Mouse (Mus musculus): ENCODE measurements around the gene Gm5136.

Gene Gm5136

GRCm38 (mm10) chr10:108699946-108700345 lies at the start of gene Gm5136:
Gm5136 (minus strand) TSS chr10:108700160.
- in situ Hi-C loops (cut with MboI): no loop called here

DNA sequence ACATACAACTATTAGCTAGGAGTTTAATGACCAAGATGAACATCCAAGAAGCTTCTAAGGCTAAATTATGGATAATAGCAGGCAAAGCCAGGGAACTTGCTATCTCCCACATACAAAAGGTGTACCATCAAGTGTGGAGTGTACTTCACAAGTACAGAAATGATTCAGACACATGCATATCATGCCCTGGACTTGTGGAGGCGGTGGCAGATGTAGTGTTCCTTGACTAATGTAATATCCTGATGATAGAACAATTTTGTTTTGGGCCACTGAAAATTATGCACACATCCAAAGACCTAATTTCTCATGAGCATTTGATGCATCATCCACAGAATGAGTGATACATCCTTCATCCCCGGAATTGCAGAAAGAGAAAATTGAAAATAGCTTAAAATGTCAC lies 43.8 kb upstream of the Gm5136 start:
- in situ Hi-C loops (cut with MboI): no loop called here

DNA sequence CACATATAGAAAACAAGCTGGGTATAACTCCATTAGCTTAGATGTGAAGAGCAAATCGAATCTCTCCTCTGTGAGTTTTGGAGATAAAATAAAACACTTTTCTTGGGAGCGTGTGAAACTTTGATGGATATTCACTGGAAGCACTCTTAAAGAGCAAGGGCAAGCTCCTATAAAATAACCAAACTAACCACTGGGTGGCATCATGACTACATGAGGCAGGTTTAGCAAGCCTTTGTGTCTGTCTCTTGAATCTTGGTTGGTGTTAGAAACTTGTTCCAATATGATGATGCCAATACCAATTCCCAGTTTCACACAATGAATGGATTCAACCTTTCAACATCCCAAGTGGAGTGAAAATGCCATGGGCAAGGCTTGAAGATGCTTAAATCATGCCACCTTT lies 34.0 kb upstream of the Gm5136 start:
- in situ Hi-C loops (cut with MboI): no loop called here

DNA sequence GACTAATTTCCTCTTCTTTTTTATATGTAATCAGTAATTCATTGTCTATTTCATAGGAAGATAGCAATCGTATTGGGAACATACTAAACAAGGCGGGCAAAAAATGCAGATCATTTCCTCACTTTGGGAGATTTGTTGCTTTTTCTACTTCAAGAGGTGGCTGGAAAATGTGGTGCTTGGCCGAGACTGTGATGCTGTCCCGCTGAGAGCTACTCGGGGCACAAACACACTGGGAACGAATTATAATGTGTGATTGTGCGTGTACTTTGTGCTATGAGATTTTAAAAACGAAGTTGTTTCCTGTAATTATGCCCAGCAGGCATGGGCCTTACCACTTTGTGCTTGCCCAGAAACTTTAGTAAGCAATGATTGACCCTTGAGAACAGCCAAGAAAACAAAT lies 29.0 kb upstream of the Gm5136 start:
- in situ Hi-C loops (cut with MboI): no loop called here

DNA sequence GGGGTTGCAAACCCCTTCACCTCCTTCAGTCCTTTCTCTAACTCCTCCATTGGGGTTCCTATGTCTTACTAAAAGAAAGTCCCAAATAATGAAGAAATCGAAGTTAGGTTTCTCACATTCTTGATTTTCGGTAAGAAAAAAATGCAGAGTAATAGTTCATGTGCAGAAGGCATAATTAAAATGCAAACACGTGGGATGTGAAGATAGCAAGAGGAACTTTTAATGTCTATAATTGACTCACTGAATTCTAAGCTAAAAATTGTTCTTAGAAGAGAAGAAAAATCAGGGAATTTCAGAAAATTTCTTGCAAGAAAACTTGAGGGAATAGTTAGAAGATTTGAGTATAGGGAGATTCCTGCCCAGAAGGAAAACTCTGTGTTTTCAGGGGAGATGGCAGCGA lies 26.4 kb upstream of the Gm5136 start:
- in situ Hi-C loops (cut with MboI): no loop called here

GRCm38 (mm10) chr10:108724878-108725277 lies 24.9 kb upstream of the Gm5136 start:
- in situ Hi-C loops (cut with MboI): no loop called here

DNA sequence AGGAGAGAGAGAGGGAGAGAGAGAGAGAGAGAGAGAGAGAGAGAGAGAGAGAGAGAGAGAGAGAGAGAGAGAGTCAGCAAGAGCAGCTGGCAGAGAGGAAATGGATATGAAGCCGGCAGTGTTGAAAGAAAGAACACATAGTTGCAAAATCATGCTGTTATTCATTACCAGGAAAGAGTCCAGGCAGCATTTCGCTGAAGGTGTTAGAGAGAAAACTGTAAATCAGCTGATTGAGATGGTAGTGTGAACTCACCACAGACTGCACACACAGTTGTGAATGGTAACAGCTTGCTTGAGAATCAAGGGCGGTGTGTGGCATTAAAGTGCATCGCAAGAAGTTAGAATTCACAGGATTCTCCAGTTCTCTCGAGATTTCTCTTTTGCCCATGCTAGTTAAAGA lies 10.6 kb upstream of the Gm5136 start:
- in situ Hi-C loops (cut with MboI): no loop called here

GRCm38 (mm10) chr10:108705658-108706057 lies 5.7 kb upstream of the Gm5136 start:
- in situ Hi-C loops (cut with MboI): no loop called here

GRCm38 (mm10) chr10:108701361-108702128 lies 1.6 kb upstream of the Gm5136 start:
- in situ Hi-C loops (cut with MboI): no loop called here

DNA sequence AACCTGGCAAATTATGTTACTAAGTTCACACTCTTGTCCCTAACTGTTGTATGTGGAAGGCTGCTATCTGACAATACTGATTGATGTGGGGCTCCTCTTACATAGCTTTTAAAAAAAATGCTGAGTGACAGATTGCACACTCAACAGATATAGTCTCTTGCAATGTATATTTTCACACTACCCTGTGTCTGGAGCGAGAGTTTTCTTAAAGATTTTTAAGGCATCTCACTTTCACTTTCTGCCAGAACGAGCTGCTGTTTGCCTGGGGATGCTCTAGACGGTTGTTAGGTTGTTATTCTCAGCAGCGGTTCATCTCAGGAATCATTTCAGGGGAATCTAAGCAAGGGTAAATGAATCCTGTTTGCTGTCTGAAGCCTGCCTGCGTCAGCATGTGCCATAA lies 2.9 kb downstream of the Gm5136 start:
- in situ Hi-C loops (cut with MboI): no loop called here

GRCm38 (mm10) chr10:108690954-108691353 lies 9.0 kb downstream of the Gm5136 start:
- in situ Hi-C loops (cut with MboI): no loop called here

DNA sequence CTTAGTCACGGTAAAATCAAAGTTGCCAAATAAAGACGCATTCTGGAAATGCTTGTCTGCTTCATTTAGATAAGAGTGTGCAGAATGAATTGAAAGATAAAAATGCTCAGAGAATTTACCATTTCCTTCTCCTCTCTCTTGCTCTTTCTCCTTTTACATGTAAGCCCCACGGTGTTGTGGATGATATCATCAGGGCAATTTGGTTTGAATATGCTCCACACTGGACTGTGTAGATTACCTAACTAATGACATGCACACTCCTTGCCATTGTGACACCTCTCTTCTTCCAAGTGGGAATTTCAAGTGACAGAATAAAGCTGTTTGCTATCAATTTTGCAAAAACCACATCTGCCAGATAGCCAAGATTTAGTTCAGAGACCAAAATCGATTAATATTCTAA lies 13.3 kb downstream of the Gm5136 start:
- in situ Hi-C loops (cut with MboI): no loop called here

- in situ Hi-C loops (cut with MboI): no loop called here
Observed at GRCm38 (mm10) chr10:108679675-108680390, 20.1 kb downstream of the Gm5136 start.

DNA sequence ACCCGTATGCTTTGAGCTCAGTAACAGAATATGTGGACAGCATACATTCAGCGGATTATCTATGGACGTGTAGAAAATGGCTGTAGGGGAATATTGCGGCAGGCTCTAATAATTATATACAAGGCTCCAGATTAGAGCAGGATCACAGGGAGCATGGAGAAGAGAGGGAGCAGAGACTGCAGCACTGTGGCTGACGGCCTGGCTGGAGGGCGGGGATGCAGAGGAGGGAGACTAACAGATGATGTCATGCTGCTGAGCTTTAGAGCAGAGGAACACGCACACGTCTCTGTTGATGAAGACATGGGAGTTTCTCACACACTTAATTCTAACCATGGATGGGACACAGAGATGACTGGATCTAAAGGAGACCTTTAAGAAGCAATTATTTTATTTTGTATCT lies 22.9 kb downstream of the Gm5136 start:
- in situ Hi-C loops (cut with MboI): no loop called here

GRCm38 (mm10) chr10:108668944-108669343 lies 31.0 kb downstream of the Gm5136 start:
- in situ Hi-C loops (cut with MboI): no loop called here

DNA sequence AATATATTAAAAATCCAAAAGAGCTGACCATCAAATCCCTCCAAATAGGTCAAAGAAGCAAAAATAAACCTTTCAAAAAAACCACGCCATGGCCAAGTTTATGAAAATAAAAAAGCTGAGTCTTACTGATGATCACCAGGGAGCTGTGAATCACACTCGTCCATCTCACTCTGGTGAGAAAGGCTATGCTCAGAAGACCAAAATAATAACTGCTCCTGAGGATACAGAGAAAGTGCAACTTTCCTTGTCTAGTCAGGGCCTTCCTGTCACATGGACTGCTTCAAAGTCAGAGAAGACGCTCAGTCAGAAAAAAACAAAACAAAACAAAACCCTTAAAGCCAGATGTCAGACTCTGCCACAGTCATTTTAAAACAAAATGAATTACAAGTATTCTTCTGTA lies 39.7 kb downstream of the Gm5136 start:
- in situ Hi-C loops (cut with MboI): no loop called here

DNA sequence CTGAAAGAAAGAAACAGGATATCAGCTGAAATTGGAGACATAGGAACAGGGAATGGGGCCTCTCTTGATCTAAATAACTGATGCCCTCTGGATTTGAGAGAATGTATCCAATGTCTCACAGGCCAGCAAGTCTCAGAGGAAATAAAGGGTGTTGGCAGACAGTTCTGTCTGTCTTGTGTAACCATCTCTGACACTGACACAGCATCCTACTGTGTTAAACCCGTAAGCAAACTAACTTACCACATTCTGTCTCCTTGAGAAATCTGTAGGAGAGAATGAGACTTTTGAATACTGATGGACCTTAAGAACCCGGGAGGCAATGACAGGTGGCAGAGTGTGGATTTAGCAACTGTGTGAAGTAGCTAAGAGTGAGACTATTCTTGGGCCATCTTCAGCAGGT lies 41.7 kb downstream of the Gm5136 start:
- in situ Hi-C loops (cut with MboI): no loop called here

DNA sequence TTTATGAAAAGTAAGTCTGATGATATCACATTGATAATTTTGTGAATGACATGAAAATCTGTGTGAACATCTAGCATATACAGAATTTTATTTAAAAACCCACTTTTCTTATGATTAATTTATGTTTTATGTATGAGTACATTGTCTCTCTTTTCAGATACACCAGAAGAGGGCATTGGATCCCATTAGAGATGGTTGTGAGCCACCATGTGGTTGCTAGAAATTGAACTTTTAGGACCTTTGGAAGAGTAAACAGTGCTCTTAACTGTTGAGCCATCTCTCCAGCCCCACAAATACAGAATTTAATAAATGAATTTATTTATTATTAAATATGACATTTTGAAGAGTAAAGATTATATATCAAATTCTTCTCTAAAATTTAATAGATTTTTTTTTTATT lies 42.3 kb downstream of the Gm5136 start:
- in situ Hi-C loops (cut with MboI): no loop called here

DNA sequence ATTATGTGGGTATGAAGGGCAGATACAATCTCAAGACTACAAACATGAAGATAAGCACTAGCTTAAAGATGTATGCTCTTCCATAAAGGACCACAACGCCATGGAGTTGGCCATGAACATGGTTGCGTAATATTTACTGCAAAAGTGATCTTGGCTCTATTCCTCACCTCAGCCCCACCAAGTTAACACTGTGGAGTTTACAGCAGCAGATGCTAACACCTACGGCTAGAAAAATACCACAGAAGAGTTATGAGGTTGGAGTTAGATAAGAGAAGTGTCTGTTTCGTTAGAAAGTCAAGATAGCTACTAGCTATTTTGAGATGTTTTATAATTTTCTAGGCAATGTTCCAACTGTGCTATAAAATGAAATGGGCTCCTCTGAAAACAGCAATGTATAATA lies 43.1 kb downstream of the Gm5136 start:
- in situ Hi-C loops (cut with MboI): no loop called here

GRCm38 (mm10) chr10:108655074-108655473 lies 44.9 kb downstream of the Gm5136 start:
- in situ Hi-C loops (cut with MboI): no loop called here

GRCm38 (mm10) chr10:108652831-108653230 lies 47.1 kb downstream of the Gm5136 start:
- in situ Hi-C loops (cut with MboI): no loop called here

DNA sequence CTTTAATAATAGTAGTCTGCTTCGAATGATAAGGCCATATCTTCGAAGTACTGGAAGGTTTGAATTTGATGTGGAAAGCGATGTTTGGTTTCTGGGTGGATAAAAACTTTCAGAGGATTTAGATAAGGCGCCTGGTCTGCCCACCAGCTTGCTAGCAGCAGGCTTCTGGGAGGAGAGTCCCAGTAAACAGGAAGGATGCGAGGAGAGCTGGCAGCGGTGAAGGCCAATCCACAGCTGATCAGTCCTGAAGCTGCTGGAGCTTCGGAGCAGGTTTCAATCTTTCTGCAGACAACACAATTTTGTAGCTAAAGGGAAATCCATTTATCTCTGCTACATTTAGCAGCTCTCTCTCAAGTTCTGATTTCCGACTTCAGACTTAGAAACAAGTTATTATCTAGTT lies 47.9 kb downstream of the Gm5136 start:
- in situ Hi-C loops (cut with MboI): no loop called here

DNA sequence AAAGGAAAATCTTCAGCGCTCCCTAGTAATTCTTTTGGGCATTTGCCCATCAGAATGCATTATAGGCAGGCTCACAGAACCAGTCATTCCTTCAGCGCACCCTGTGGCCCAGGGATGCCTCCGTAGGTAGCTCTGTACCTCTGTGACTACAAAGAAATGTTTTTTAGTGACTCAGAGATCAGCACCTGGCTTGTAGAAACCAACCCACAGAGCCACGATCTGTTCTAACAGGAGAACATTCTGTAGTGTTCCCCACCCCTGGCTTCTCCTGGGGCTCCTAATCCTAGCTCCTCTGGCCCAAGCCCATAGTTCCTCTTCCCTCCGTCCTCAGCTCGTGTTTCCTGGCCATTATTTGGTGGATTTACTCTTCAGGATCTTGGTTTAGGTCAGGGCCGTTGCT lies 50.8 kb downstream of the Gm5136 start:
- in situ Hi-C loops (cut with MboI): no loop called here

All from mature B cell (primary cell).